Mouse (Mus musculus): Measurements from ENCODE around the gene Mapk11. TPM values are rescaled to one million over a fixed set of nuclear protein-coding genes. Genes with fewer than 3 reads are reported as not detected.

The Mapk11 gene
- polyA plus RNA-seq, 1 experiment: 3.2 TPM

GRCm38 (mm10) chr15:89148496-89149270 is 745 bp downstream of the Mapk11 start:
- peaks cover 2% of the 10 kb centered on the region; the same call in 1 of the 2 replicates for H3K36me3 ChIP-seq (ENCODE audit: control insufficient read depth, insufficient read depth, low read length)
- peaks cover 10% of the 10 kb centered on the region for H3K4me1 ChIP-seq (ENCODE audit: control insufficient read depth, insufficient read depth, insufficient read length, low read length)
- no peak overlapping the region for H3K27ac ChIP-seq (ENCODE audit: insufficient read depth, low read depth, low read length)
- TF ChIP-seq POLR2A (IDR thresholded peaks at IDR 0.05; ENCODE audit: low read depth, low read length) (no peak), CTCF (IDR thresholded peaks at IDR 0.05; ENCODE audit: extremely low read depth, insufficient read length, insufficient replicate concordance, low read depth, low read length) (no peak)
- H3K4me3 ChIP-seq (ENCODE audit: low read depth, low read length): peak overlapping the region; percentile 68
- 12% methylated on average over 25 of the region's 25 CpGs for WGBS
- H3K27me3 ChIP-seq (ENCODE audit: control insufficient read depth, insufficient read depth, low read length): peaks cover 26% of the 10 kb centered on the region

DNA sequence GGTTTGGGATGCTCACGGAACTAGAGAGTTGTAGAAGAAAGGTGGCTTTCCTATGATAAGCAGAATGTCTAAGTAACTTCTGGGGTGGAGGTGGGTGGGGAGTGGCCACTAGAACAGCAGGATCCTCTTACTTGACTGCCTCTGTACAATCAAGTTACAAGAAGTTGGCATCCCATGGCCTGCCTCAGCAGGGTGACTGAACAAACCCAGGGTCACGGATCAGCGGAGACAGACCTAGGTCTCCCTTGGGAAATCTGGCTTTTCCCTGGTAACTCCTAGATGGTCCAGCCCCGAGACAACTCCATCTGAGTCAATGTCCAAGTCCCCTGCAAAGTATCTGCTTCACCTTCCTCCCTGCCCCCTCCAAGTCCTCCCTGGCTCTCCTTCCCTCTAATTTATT is 1.5 kb downstream of the Mapk11 start:
- H3K27ac ChIP-seq (ENCODE audit: insufficient read depth, low read depth, low read length): no peak overlapping the region
- no peak overlapping the region for H3K4me3 ChIP-seq (ENCODE audit: low read depth, low read length)
- WGBS: 59% methylated on average over 4 of the region's 4 CpGs
- H3K27me3 ChIP-seq (ENCODE audit: control insufficient read depth, insufficient read depth, low read length): peaks cover 26% of the 10 kb centered on the region
- TF ChIP-seq POLR2A (IDR thresholded peaks at IDR 0.05; ENCODE audit: low read depth, low read length) (no peak), CTCF (IDR thresholded peaks at IDR 0.05; ENCODE audit: extremely low read depth, insufficient read length, insufficient replicate concordance, low read depth, low read length) (no peak)
- no peaks in the 10 kb centered on the region for H3K36me3 ChIP-seq (ENCODE audit: control insufficient read depth, insufficient read depth, low read length)
- H3K4me1 ChIP-seq (ENCODE audit: control insufficient read depth, insufficient read depth, insufficient read length, low read length): peaks cover 10% of the 10 kb centered on the region

DNA sequence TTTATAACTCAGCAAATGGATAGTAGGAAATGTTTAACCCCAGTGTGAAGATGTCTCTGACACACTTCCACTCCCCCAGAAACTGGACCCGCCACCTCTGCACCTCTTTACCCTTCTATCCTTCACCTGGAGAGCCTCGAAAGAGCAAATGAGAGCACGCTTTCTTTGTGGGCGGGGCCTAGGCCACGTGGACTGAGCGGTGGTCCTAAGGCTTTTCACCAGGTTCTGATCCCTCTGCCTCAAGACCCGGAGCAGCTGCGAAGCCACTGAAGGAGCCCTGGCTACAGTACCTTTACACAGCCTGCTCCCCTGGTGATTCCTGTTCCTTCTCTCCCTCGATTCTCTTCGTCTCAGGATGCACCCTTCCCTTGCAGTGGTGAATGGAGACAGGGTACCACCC is 2.0 kb downstream of the Mapk11 start:
- no peak overlapping the region for H3K4me3 ChIP-seq (ENCODE audit: low read depth, low read length)
- H3K27me3 ChIP-seq (ENCODE audit: control insufficient read depth, insufficient read depth, low read length): peaks cover 26% of the 10 kb centered on the region
- H3K4me1 ChIP-seq (ENCODE audit: control insufficient read depth, insufficient read depth, insufficient read length, low read length): peaks cover 10% of the 10 kb centered on the region
- TF ChIP-seq CTCF (IDR thresholded peaks at IDR 0.05; ENCODE audit: extremely low read depth, insufficient read length, insufficient replicate concordance, low read depth, low read length): no peak
- TF ChIP-seq POLR2A (IDR thresholded peaks at IDR 0.05; ENCODE audit: low read depth, low read length): no peak
- no peaks in the 10 kb centered on the region for H3K36me3 ChIP-seq (ENCODE audit: control insufficient read depth, insufficient read depth, low read length)
- 21% methylated on average over 10 of the region's 10 CpGs for WGBS
- no peak overlapping the region for H3K27ac ChIP-seq (ENCODE audit: insufficient read depth, low read depth, low read length)

GRCm38 (mm10) chr15:89147024-89147423 is 2.4 kb downstream of the Mapk11 start:
- TF ChIP-seq POLR2A (IDR thresholded peaks at IDR 0.05; ENCODE audit: low read depth, low read length) (no peak), CTCF (IDR thresholded peaks at IDR 0.05; ENCODE audit: extremely low read depth, insufficient read length, insufficient replicate concordance, low read depth, low read length) (no peak)
- no peaks in the 10 kb centered on the region for H3K36me3 ChIP-seq (ENCODE audit: control insufficient read depth, insufficient read depth, low read length)
- peaks cover 26% of the 10 kb centered on the region for H3K27me3 ChIP-seq (ENCODE audit: control insufficient read depth, insufficient read depth, low read length)
- no peak overlapping the region for H3K27ac ChIP-seq (ENCODE audit: insufficient read depth, low read depth, low read length)
- 4% methylated on average over 16 of the region's 16 CpGs for WGBS
- peak overlapping the region; percentile 46 for H3K4me3 ChIP-seq (ENCODE audit: low read depth, low read length)
- peaks cover 10% of the 10 kb centered on the region for H3K4me1 ChIP-seq (ENCODE audit: control insufficient read depth, insufficient read depth, insufficient read length, low read length)

DNA sequence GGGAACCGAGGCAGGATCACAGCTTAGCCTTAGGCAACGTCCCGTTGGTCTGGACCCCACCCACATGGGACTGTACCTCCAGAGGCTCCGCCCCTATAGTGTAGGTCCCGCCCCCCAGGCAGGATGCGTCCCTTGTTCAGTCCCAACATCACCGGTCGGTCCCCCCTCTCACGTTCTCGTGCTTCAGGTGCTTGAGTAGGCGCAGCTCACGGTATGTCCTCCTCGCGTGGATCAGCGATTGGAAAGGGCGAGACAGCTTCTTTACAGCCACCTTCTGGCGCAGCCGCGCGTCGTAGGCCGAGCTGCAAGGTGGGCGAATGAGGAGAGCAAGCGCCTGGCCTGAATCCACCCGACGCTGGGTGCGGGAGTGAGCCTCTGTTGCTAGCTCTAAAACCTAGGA is 2.9 kb downstream of the Mapk11 start:
- Histone ChIP-seq H3K27ac (ENCODE audit: insufficient read depth, low read depth, low read length) (no peak overlapping the region), H3K36me3 (ENCODE audit: control insufficient read depth, insufficient read depth, low read length) (no peaks in the 10 kb centered on the region), H3K4me3 (ENCODE audit: low read depth, low read length) (peak overlapping the region; percentile 46), H3K27me3 (ENCODE audit: control insufficient read depth, insufficient read depth, low read length) (peaks cover 29% of the 10 kb centered on the region), H3K4me1 (ENCODE audit: control insufficient read depth, insufficient read depth, insufficient read length, low read length) (peaks cover 10% of the 10 kb centered on the region)
- no peak for TF ChIP-seq CTCF (IDR thresholded peaks at IDR 0.05; ENCODE audit: extremely low read depth, insufficient read length, insufficient replicate concordance, low read depth, low read length)
- WGBS: 1% methylated on average over 27 of the region's 27 CpGs

GRCm38 (mm10) chr15:89145813-89146350 is 3.5 kb downstream of the Mapk11 start:
- 65% methylated on average over 24 of the region's 24 CpGs for WGBS
- Histone ChIP-seq H3K27ac (ENCODE audit: insufficient read depth, low read depth, low read length) (no peak overlapping the region), H3K36me3 (ENCODE audit: control insufficient read depth, insufficient read depth, low read length) (no peaks in the 10 kb centered on the region), H3K4me3 (ENCODE audit: low read depth, low read length) (no peak overlapping the region), H3K27me3 (ENCODE audit: control insufficient read depth, insufficient read depth, low read length) (peaks cover 36% of the 10 kb centered on the region), H3K4me1 (ENCODE audit: control insufficient read depth, insufficient read depth, insufficient read length, low read length) (peaks cover 10% of the 10 kb centered on the region)
- no peak for TF ChIP-seq POLR2A (IDR thresholded peaks at IDR 0.05; ENCODE audit: low read depth, low read length)
- no peak for TF ChIP-seq CTCF (IDR thresholded peaks at IDR 0.05; ENCODE audit: extremely low read depth, insufficient read length, insufficient replicate concordance, low read depth, low read length)

DNA sequence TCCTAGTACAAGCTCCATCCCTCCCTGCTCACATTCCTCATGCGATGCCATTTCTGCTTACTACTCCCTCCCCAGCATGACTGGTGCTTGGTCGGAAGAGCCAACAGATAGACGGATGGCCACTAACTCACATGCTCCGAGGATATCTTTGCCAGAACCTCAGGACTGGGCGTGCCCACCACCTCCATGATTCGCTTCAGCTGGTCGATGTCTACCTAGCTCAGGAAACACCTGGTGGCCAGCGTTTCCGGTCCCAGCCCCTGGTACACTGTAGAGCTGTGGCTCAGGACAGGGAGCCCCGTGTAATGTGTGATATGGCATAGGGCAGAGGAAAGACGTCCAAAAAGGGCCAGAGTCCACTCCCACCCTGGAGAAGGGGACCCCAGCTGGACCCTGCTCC is 4.5 kb downstream of the Mapk11 start:
- Histone ChIP-seq H3K4me3 (ENCODE audit: low read depth, low read length) (no peak overlapping the region), H3K27ac (ENCODE audit: insufficient read depth, low read depth, low read length) (no peak overlapping the region), H3K27me3 (ENCODE audit: control insufficient read depth, insufficient read depth, low read length) (peaks cover 43% of the 10 kb centered on the region), H3K36me3 (ENCODE audit: control insufficient read depth, insufficient read depth, low read length) (no peaks in the 10 kb centered on the region), H3K4me1 (ENCODE audit: control insufficient read depth, insufficient read depth, insufficient read length, low read length) (peaks cover 14% of the 10 kb centered on the region)
- WGBS: 52% methylated on average over 11 of the region's 11 CpGs
- no peak for TF ChIP-seq POLR2A (IDR thresholded peaks at IDR 0.05; ENCODE audit: low read depth, low read length)
- no peak for TF ChIP-seq CTCF (IDR thresholded peaks at IDR 0.05; ENCODE audit: extremely low read depth, insufficient read length, insufficient replicate concordance, low read depth, low read length)

Data from small intestine, adult 2 months (tissue).